Mouse (Mus musculus): Measurements from ENCODE around the gene S100a5. TPM values are rescaled to one million over a fixed set of nuclear protein-coding genes. Genes with fewer than 3 reads are reported as not detected.

Gene S100a5
- total and polyA plus RNA-seq, 3 experiments, result not detected

- no peaks in the 10 kb centered on the region for H3K4me1 ChIP-seq (ENCODE audit: insufficient read depth, low read depth, low read length)
- no peaks in the 10 kb centered on the region for H3K36me3 ChIP-seq (replicated peaks)
- no peak overlapping the region for H3K4me3 ChIP-seq (ENCODE audit: low read depth, low read length)
- peaks cover 12% of the 10 kb centered on the region for H3K27me3 ChIP-seq (ENCODE audit: insufficient read depth, low read length)
- H3K9me3 ChIP-seq (replicated peaks), result no peaks in the 10 kb centered on the region
- TF ChIP-seq CTCF (IDR thresholded peaks at IDR 0.05; ENCODE audit: low read depth, low read length), result no peak
- no peak for TF ChIP-seq TAL1 (conservative IDR thresholded peaks at IDR 0.05; ENCODE audit: low read depth, low read length)
- TF ChIP-seq POLR2AphosphoS5 (IDR thresholded peaks at IDR 0.05; ENCODE audit: insufficient replicate concordance, low read depth, low read length), result no peak
- TF ChIP-seq GATA2 (IDR thresholded peaks at IDR 0.05; ENCODE audit: borderline replicate concordance, low read depth, low read length), result no peak
- ATAC-seq (ENCODE audit: extremely low read depth, insufficient number of reproducible peaks, low FRiP score, poor library complexity, severe bottlenecking) (no peak), DNase-seq (ENCODE audit: low spot score) (no peak)
Observed at GRCm38 (mm10) chr3:90586906-90587305, 21.4 kb upstream of the S100a5 start.

- no peak overlapping the region for H3K4me3 ChIP-seq (ENCODE audit: low read depth, low read length)
Observed at GRCm38 (mm10) chr3:90587361-90588101, 20.8 kb upstream of the S100a5 start.

GRCm38 (mm10) chr3:90589390-90589789, 18.9 kb upstream of the S100a5 start:
- Histone ChIP-seq H3K9me3 (replicated peaks) (no peaks in the 10 kb centered on the region), H3K4me3 (ENCODE audit: low read depth, low read length) (no peak overlapping the region), H3K4me1 (ENCODE audit: insufficient read depth, low read depth, low read length) (no peaks in the 10 kb centered on the region), H3K36me3 (replicated peaks) (no peaks in the 10 kb centered on the region), H3K27me3 (ENCODE audit: insufficient read depth, low read length) (peaks cover 10% of the 10 kb centered on the region)
- DNase-seq (ENCODE audit: low spot score) (no peak), ATAC-seq (ENCODE audit: extremely low read depth, insufficient number of reproducible peaks, low FRiP score, poor library complexity, severe bottlenecking) (no peak)
- TF ChIP-seq GATA2 (IDR thresholded peaks at IDR 0.05; ENCODE audit: borderline replicate concordance, low read depth, low read length), result no peak
- TF ChIP-seq POLR2AphosphoS5 (IDR thresholded peaks at IDR 0.05; ENCODE audit: insufficient replicate concordance, low read depth, low read length), result no peak
- TF ChIP-seq GATA1 (IDR thresholded peaks at IDR 0.05; ENCODE audit: borderline replicate concordance, low read length), result no peak
- TF ChIP-seq TAL1 (conservative IDR thresholded peaks at IDR 0.05; ENCODE audit: low read depth, low read length), result no peak
- TF ChIP-seq CTCF (IDR thresholded peaks at IDR 0.05; ENCODE audit: low read depth, low read length), result no peak

More at GRCm38 (mm10) chr3:90587361-90588101, 20.8 kb upstream of the S100a5 start:
- ATAC-seq (ENCODE audit: extremely low read depth, insufficient number of reproducible peaks, low FRiP score, poor library complexity, severe bottlenecking) (no peak), DNase-seq (ENCODE audit: low spot score) (no peak)
- Histone ChIP-seq H3K27me3 (ENCODE audit: insufficient read depth, low read length) (peaks cover 12% of the 10 kb centered on the region), H3K9me3 (replicated peaks) (no peaks in the 10 kb centered on the region), H3K4me1 (ENCODE audit: insufficient read depth, low read depth, low read length) (no peaks in the 10 kb centered on the region), H3K36me3 (replicated peaks) (no peaks in the 10 kb centered on the region)
- TF ChIP-seq GATA1 (IDR thresholded peaks at IDR 0.05; ENCODE audit: borderline replicate concordance, low read length) (no peak), TAL1 (conservative IDR thresholded peaks at IDR 0.05; ENCODE audit: low read depth, low read length) (no peak), POLR2AphosphoS5 (IDR thresholded peaks at IDR 0.05; ENCODE audit: insufficient replicate concordance, low read depth, low read length) (no peak), GATA2 (IDR thresholded peaks at IDR 0.05; ENCODE audit: borderline replicate concordance, low read depth, low read length) (no peak)

GRCm38 (mm10) chr3:90589947-90590346, 18.4 kb upstream of the S100a5 start, which contains the start of gene S100a2:
Gene S100a2, plus strand, starts transcription at chr3:90590247.
- Histone ChIP-seq H3K27me3 (ENCODE audit: insufficient read depth, low read length) (peaks cover 7% of the 10 kb centered on the region; the same call in 1 of the 2 replicates), H3K9me3 (replicated peaks) (no peaks in the 10 kb centered on the region), H3K4me3 (ENCODE audit: low read depth, low read length) (no peak within 1 kb of the TSS), H3K4me1 (ENCODE audit: insufficient read depth, low read depth, low read length) (no peaks in the 10 kb centered on the region), H3K36me3 (replicated peaks) (no peaks in the 10 kb centered on the region)
- DNase-seq (ENCODE audit: low spot score) (no peak), ATAC-seq (ENCODE audit: extremely low read depth, insufficient number of reproducible peaks, low FRiP score, poor library complexity, severe bottlenecking) (no peak)
- TF ChIP-seq TAL1 (conservative IDR thresholded peaks at IDR 0.05; ENCODE audit: low read depth, low read length) (no peak), POLR2AphosphoS5 (IDR thresholded peaks at IDR 0.05; ENCODE audit: insufficient replicate concordance, low read depth, low read length) (no peak), CTCF (IDR thresholded peaks at IDR 0.05; ENCODE audit: low read depth, low read length) (no peak), GATA1 (IDR thresholded peaks at IDR 0.05; ENCODE audit: borderline replicate concordance, low read length) (no peak), GATA2 (IDR thresholded peaks at IDR 0.05; ENCODE audit: borderline replicate concordance, low read depth, low read length) (no peak)

GRCm38 (mm10) chr3:90594466-90594865, 13.9 kb upstream of the S100a5 start:
- no peaks in the 10 kb centered on the region for H3K4me1 ChIP-seq (ENCODE audit: insufficient read depth, low read depth, low read length)
- no peaks in the 10 kb centered on the region for H3K27me3 ChIP-seq (ENCODE audit: insufficient read depth, low read length)
- ATAC-seq (ENCODE audit: extremely low read depth, insufficient number of reproducible peaks, low FRiP score, poor library complexity, severe bottlenecking) (no peak), DNase-seq (ENCODE audit: low spot score) (no peak)
- no peak for TF ChIP-seq POLR2AphosphoS5 (IDR thresholded peaks at IDR 0.05; ENCODE audit: insufficient replicate concordance, low read depth, low read length)
- TF ChIP-seq GATA2 (IDR thresholded peaks at IDR 0.05; ENCODE audit: borderline replicate concordance, low read depth, low read length), result no peak
- no peak for TF ChIP-seq TAL1 (conservative IDR thresholded peaks at IDR 0.05; ENCODE audit: low read depth, low read length)
- no peak for TF ChIP-seq CTCF (IDR thresholded peaks at IDR 0.05; ENCODE audit: low read depth, low read length)
- TF ChIP-seq GATA1 (IDR thresholded peaks at IDR 0.05; ENCODE audit: borderline replicate concordance, low read length), result no peak
- no peaks in the 10 kb centered on the region for H3K36me3 ChIP-seq (replicated peaks)
- no peaks in the 10 kb centered on the region for H3K9me3 ChIP-seq (replicated peaks)
- H3K4me3 ChIP-seq (ENCODE audit: low read depth, low read length), result no peak overlapping the region

GRCm38 (mm10) chr3:90595556-90595955, 12.8 kb upstream of the S100a5 start:
- Histone ChIP-seq H3K4me3 (ENCODE audit: low read depth, low read length) (no peak overlapping the region), H3K36me3 (replicated peaks) (no peaks in the 10 kb centered on the region), H3K9me3 (replicated peaks) (no peaks in the 10 kb centered on the region), H3K4me1 (ENCODE audit: insufficient read depth, low read depth, low read length) (no peaks in the 10 kb centered on the region), H3K27me3 (ENCODE audit: insufficient read depth, low read length) (no peaks in the 10 kb centered on the region)
- no peak for TF ChIP-seq GATA1 (IDR thresholded peaks at IDR 0.05; ENCODE audit: borderline replicate concordance, low read length)
- TF ChIP-seq TAL1 (conservative IDR thresholded peaks at IDR 0.05; ENCODE audit: low read depth, low read length), result no peak
- no peak for TF ChIP-seq GATA2 (IDR thresholded peaks at IDR 0.05; ENCODE audit: borderline replicate concordance, low read depth, low read length)
- TF ChIP-seq CTCF (IDR thresholded peaks at IDR 0.05; ENCODE audit: low read depth, low read length), result no peak
- no peak for TF ChIP-seq POLR2AphosphoS5 (IDR thresholded peaks at IDR 0.05; ENCODE audit: insufficient replicate concordance, low read depth, low read length)
- no peak for DNase-seq (ENCODE audit: low spot score)
- ATAC-seq (ENCODE audit: extremely low read depth, insufficient number of reproducible peaks, low FRiP score, poor library complexity, severe bottlenecking), result no peak

Measured in G1E (cell line).